Mouse (Mus musculus): ENCODE results near the gene Gm45808. TPM values are rescaled to one million over a fixed set of nuclear protein-coding genes. Genes with fewer than 3 reads are reported as not detected.
A peak's percentile ranks its signal among the peaks of the same experiment; 100 is the strongest.
"Not testable (repeated sequence)": the region's sequence is repeated elsewhere in the genome, so short reads cannot be mapped to it uniquely, and the experiment has no call there.

The Gm45808 gene
- total RNA-seq (2021): 1 to 10 TPM; 6.1 to 6.6 TPM
- long read RNA-seq, experiment 1: 0 reads
- long read RNA-seq, experiment 2: 0 reads

DNA sequence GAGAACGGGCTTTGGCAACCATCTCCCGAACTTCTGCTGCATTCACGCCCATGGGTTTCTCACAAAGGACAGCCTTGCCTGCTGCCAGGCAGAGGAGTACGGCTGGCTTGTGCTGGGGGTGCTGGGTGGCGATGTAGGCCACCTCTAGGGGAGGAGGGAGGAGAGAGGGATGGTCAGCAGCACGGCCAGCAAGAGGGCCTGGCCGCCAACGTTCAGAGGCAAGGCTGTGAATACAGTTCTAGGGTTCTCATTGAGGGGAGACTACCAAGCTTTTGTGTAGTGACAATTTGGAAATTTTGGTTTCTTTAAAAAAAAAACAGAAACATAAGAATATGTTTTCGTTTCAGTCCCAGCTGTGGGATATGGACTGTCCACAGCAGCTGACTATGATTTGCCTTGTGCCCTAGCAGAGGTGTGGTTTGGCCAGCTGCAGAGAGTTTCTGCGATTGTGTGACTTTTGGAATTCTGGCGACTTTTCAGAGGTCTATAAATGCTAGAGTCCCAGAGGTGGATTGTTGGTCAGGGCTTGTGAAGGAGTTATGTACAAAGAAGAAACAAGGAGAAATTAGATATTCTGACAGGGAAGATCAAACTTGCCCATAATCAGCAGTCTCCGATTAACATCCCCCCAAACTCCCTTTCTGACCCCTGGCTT is at the start of gene Gm45808:
Gene Gm45808, minus strand, starts transcription at position 51 of the 655 bp plus-strand sequence.
- peak in 1 of 2 experiments; percentile 9 for DNase-seq
- intact Hi-C loops (cut with DNase I): no loop called here

DNA sequence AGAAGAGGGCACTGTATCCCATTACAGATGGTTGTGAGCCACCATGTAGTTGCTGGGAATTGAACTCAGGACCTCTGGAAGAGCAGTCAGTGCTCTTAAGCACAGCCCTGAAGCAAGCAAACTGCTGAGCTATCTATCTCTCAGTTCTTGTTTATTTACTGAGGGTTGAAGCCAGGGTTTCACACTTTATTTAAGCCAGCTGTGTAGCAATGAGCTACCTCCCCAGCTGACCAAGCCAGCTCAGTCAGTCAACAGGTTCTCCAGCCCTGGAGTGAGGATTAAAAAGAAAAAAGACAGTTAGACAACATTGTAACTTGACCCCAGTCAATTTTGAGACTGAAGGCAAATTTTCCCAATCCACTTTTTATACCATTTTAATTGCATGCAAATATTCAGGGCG is 49.1 kb upstream of the Gm45808 start:
- DNase-seq: no peak
- intact Hi-C loops (cut with DNase I): no loop called here

DNA sequence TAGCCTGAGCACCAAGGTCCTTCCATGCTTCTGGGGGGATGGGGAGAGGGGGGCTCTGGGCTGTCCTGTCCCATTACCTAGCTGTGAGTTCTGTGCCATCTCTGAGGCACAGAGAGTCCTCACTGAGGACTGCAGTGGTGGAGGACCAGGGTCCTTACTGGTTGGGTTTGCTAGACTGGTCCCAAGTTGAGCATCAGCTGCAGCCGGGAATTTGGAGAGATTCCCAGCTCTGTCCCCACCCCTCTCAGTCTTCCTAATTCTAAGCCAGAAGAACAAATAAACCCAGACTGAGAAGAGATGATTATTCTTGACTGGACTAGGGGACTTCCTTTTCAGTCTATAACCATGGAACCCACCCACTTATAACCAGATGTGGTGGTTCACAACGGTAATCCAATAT is 44.0 kb upstream of the Gm45808 start:
- intact Hi-C loops (cut with DNase I): no loop called here
- DNase-seq: no peak

DNA sequence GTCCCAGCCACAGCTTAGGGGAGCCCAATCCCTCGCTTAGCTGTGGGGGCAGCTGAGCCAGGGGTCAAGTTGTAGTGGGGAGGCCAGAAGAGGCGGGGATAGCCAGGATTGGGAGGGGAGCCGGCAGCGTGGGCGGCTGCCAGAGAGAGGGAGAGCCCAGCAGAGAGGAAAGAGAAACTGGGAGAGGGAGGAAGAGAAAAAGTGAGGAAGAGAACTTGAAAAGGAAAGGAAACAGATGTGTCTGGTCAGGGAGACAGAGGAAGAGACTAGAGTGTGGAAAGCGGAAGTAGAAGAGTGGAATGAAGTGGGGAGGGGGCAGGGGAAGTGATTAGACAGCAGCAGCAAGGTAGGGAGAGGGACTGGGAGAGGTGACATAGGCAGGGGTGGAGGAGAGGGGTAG is 42.9 kb upstream of the Gm45808 start:
- DNase-seq: no peak
- intact Hi-C loops (cut with DNase I): no loop called here

DNA sequence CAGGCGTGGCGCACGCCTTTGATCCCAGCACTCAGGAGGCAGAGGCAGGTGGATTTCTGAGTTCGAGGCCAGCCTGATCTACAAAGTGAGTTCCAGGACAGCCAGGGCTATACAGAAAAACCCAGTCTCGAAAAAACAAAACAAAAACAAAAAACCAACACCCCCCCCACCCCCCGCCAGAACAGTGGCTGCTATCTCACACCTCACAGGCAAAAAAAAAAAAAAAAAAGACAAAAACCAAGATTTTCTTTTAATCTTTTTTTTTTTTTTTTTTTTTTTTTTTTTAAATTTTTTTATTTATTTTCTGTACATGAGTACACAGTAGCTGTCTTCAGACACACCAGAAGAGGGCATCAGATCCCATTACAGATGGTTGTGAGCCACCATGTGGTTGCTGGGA is 40.6 kb upstream of the Gm45808 start:
- intact Hi-C loops (cut with DNase I); DNase-seq: not testable (repeated sequence)

DNA sequence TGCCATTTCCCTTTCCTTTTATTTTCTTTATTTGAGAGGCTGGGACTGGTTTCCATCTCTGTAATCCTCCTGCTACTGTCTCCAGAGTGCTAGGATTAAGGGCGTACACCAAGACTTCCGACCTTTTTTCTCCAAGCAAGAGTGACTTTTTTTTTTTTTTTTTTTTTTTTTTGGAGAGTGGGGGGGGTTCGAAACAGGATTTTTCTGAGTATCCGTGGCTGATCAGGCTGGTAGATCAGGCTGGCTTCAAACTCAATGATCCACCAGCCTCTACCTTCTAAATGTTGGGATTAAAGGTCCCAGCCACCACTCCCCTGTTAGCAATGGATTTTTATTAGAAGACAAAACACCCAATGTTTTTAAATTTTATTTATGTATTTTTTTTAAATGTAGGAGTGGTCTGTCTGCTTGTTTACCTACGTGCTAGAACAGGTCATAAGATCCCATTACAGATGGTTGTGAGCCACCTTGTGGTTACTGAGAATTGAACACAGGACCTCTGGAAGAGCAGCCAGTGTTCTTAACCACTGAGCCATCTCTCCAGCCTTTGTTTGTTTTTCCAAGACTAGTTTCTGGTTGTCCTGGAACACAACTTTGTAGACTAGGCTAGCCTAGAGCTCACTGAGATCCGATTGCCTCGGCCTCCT is 40.0 kb upstream of the Gm45808 start:
- intact Hi-C loops (cut with DNase I): no loop called here

DNA sequence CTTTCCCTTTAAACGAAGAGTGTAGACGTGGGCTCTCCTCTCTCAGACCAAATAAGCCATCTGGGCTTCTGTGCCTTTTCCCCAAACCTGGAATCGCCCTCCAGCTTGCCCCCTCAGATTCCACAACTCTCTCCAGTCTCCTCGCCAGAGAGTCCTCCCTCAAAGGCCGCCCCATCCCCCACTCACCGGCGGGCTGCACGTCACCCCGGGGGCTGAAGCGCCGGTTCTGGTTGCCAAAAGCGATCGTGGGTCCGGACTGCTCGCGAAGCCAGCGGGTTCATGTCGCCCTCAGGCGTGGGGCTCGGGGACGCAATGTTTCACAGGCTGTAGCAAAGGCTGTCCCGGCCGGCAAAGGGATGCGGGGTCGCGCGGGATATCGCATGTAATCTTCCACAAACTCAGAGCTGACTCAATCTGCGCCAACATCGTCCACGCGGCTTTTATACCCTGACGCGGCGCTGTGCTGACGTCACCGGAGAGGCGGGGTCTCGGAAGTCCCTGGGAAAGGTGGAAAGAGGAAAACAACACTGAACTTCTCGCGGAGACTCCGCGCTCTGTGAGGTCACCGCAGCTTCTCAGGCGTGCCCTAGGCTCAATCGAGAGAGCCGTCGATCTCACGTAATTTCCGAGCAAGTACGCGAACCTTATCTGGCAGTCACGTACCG is 39.3 kb upstream of the Gm45808 start, which contains the start of the genes Ppp1r15a and Plekha4:
Gene Ppp1r15a, minus strand, starts transcription at position 460 of the 665 bp plus-strand sequence.
Gene Plekha4, plus strand, starts transcription at position 522 of the 665 bp plus-strand sequence.
- intact Hi-C loops (cut with DNase I): no loop called here
- peak; percentile 92 to 99 for DNase-seq

More for the DNA sequence above, 40.0 kb upstream of the Gm45808 start:
- no peak for DNase-seq

DNA sequence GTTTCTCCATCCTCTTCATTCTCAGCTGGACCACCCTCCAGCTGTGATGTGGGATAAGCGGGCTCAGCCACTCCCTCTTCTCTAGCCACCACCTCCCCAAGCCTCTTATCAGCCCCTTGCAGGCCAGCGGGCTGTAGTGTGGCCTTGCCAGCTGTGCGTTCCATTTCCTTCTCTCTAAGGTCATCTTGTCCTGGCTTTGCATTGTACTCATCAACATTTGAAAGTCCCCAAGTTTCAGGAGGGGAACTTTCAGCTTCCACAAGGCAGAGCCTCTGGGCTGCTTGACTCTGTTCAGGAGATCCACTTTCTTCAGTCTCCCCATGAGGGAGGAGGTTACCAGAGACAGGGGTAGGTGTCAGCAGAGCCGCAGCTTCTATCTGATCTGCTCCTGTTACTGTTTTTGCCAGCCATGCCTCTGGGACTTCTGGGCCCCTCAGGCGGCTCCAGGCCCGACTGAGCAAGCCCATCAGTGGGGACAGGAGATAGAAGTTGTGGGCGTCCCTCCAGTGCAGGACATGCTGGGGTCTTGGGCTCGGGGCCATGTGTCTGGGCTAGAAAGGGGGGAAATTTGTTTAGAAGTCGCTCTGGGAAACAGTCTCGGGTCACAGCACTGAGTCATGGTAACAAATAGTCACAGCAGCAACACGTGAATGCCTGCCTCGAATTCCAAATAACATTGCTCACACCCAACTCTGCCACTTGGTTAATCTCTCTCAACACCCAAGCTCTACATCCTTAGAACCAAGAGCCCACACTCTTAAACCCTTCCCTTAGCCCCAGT is 38.4 kb upstream of the Gm45808 start:
- intact Hi-C loops (cut with DNase I): no loop called here
- no peak for DNase-seq

DNA sequence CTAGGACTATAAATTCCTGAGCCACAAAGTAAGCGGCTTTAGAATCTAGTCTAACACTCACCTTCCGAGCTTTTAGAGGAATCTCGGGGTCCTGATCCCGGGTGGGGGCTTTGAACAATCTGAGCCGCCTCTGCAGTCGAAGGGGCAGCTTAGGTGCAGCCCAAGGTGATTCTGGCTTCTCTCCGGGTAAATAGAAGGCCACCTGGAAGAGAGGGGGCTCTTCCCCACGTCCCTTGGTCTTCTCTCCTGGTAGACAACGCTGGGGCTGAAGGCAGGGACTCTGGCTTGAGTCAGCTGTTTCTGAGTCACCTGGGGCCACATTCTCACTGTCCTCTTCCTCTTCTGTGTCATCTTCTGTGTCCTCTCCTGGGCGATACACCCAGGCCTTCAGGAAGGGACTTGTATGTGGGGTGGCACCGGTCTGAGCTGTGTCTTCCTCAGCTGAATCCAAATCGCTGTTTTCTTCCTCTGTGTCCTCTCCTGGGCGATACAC is 37.1 kb upstream of the Gm45808 start:
- intact Hi-C loops (cut with DNase I): no loop called here
- DNase-seq: no peak

DNA sequence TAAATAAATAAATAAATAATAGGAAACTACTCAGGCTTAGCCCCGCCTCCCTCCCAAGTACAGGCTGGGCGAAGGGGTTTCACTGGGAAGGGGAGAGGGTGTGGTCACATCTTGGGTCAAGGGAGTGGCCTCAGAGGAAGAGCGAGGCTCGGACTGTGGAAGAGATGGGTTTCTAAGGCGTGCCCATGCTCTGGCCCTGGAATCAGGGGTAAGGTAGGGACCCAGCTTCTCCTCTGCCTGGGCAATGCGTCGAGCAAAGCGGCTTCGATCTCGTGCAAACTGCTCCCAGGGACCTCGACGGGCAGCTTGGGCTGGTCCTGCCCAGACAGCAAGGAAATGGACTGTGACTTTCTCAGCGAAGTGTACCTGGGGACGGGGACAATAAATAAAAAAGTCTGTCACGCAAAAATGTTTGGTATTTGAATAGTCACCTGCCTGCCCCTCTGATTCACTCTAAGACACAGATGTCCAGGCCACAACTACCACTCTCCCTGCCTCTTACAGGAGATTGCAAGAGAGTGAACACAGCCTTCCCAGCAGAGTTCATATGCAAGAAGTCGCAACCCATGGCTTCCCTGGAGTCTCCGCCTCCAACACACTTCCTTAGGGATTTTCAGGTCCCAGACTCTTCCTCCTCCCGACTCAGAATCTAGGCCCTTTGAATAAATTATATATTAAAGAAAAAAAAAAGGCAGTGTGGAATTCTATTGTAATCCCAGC is 36.5 kb upstream of the Gm45808 start:
- intact Hi-C loops (cut with DNase I): no loop called here
- DNase-seq: no peak

DNA sequence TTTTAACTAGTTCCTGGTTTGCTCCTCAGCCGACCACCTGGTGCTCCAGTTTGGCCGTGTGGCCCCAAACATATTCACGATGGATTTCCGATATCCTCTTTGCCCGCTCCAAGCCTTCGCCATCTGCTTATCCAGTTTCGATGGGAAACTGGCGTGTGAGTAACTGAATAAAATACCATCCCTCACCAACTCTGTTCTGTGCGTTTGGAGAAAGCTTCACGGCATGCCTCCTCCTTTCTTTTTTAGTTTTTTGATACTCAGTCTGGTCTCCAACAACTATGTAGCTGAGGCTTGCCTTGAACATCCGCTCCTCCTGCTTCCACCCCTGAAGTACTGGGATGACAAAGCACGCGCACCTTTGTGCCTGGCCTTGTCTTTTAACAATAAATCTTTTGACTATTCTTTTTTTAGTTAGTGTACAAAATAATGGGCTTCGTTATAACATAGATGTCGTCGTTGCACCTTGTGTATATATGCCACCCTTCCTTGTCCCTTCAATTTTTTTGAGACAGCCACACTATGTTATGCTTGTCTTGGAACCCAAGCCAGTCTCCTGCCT is 35.7 kb upstream of the Gm45808 start:
- intact Hi-C loops (cut with DNase I): no loop called here
- no peak for DNase-seq

DNA sequence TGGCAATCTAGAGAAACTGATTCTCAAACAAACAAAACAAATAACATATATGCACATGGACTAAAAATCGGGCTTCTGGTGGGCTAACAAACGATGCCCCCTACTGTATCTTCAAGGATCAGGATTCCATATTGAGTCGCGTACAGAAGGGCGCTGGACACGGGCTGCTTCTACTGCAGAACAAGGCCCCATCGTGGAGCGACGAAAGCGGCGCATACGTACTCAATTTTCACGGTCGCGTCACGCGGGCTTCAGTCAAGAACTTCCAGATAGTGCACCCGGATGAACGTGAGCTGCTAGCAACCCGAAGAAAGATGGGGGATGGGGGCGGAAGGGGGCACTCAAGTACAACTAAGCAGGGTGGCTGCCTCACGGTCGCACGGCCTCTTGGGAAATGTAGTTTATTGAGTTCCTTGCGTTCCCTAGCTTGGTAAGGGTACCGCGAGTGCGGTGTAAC is 35.1 kb upstream of the Gm45808 start:
- intact Hi-C loops (cut with DNase I): no loop called here
- DNase-seq: peak; percentile 77 to 81

DNA sequence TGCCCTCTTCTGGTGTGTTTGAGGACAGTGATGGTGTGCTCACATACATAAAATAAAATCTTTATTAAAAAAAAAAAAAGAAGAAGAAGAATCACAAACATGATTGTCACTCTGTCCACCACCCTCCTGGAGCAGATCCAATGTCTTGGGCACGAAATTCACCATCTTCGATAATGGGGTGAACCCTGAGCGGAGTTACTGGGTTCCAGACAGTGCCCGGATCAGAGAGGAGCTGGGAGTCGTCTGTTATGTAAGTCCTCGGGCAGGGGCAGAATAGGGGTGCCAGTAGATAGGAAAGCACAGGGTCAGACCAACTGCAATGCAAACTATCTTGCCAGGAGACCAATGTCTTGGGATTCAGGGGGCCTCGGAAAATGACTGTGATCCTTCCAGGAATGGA is 34.0 kb upstream of the Gm45808 start:
- DNase-seq: no peak
- intact Hi-C loops (cut with DNase I): no loop called here

DNA sequence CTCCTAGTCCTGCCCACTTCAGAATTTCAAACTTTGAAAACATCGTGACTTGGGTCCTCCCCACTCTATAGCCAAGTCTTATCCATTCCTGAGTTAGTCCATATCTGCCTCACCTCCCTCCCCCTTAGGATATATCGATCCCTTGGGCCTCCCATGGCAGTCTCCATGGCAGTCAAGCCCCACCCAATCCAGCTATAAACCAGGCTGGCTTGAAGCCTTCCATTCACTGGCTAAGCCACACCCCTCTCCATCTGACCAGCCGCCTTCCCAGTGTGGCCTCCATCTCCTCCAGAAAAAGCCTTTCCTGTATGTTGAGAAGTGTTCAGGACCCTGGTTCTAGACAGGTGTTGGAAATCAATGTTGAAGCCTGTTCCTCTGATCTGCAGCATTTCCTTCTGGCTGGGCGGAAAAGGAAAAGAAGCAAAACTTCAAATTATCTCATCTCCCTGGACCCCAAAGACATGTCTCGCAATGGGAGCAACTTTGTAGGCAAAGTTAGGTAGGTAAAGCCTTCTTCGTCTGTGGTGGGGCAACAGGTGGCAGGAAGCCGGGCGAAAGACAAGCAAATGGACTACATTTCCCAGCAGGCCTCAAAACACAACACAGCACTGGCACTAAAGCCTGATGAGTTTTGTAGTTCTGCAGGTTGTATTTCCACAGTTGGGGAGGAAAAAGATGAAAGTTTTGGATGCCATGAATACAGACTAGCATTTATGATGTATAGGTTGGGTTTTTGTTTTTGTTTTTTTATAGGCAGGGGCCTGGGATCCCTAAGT is 32.9 kb upstream of the Gm45808 start:
- no peak for DNase-seq
- intact Hi-C loops (cut with DNase I): loop anchor here (5.0 kb wide), 1 partner anchor 42 kb away; no protein-coding TSS in a partner anchor

DNA sequence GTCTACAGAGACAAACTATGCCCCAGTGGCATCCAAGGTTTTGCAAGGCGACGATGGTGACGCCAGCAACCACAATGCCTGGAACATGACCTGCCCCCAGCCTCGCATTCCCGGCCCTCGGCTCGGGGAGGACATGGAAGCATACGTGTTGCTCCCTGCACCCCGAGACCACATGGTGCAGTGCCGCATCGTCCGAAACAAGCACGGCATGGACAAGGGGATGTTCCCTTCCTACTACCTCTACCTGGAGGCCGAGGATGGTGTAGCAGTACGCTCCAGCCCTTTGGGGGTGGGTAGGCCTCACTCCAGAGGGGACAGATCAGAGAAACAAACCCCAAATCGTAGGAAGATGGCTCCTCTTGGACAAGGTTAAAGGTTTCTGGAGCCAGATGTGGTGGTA is 32.0 kb upstream of the Gm45808 start:
- intact Hi-C loops (cut with DNase I): loop anchor here (5.0 kb wide), 1 partner anchor 41 kb away; no protein-coding TSS in a partner anchor
- no peak for DNase-seq

DNA sequence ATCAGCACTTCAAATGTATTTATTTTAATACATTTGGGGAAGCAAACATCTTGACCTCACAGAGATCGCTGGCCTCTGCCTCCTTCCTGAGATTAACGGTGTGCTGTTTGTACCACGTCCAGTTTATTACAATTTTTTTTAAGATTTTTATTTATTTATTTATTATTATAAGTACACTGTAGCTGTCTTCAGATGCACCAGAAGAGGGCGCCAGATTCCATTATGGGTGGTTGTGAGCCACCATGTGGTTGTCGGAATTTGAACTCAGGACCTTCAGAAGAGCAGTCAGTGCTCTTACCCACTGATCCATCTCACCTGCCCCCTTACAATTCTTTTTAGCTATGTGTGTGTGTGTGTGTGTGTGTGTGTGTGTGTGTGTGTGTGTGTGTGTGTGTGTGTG is 30.2 kb upstream of the Gm45808 start:
- DNase-seq: not testable (repeated sequence)
- intact Hi-C loops (cut with DNase I): loop anchor here (5.0 kb wide), 1 partner anchor 40 kb away; no protein-coding TSS in a partner anchor

DNA sequence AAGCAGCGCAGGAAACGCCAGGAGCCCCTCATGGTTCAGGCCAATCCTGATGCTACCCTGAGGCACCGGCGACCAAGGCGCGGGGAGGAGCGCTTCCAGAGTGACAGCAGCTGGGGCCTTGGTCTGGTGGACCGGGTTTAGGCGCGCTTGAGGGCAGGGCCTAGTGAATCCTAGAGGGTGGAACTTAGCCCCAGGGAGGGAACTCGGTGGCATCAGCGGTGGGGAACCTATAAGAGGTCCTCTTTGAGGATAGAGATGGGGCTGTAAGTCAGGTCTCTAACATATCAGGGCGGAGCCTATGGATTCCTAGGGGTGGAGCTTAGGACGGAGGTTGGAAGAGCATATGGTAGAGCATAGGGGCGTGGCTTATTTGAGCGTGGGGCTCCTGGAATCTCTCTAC is 28.8 kb upstream of the Gm45808 start:
- intact Hi-C loops (cut with DNase I): loop anchor here (5.0 kb wide), 1 partner anchor 38 kb away; no protein-coding TSS in a partner anchor
- no peak for DNase-seq

DNA sequence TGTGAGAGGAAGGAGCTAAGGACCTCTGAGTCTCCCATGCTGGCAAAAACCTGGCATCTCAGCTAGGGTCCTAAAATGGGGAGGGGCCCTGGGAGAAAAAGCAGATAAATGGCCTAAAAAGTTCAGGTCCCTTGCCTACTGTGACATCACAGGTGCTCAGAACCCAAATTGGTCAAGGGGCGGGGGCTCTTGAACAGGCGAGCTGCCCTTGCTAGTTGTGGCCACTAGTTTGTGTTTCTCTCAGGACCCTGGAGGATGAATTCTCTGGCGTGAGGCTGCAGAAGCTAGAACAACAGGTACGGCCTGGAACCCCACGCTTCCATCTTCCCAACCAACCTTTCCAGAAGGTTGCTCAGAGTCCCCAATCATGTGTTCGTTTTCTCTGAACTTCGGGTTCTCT is 27.8 kb upstream of the Gm45808 start:
- intact Hi-C loops (cut with DNase I): no loop called here

More for the DNA sequence above, 27.8 kb upstream of the Gm45808 start:
- DNase-seq: no peak

Data from gastrocnemius, postnatal 36 days (tissue).